Mouse (Mus musculus) urinary bladder, adult 2 months (tissue): ENCODE measurements around the gene Tex44. TPM values are rescaled to one million over a fixed set of nuclear protein-coding genes. Genes with fewer than 3 reads are reported as not detected.
"Not testable (repeated sequence)": the region's sequence is repeated elsewhere in the genome, so short reads cannot be mapped to it uniquely, and the experiment has no call there.

Experiments
- DNase-seq: peaks from one replicate; pipeline ENCODE4 v3.0.0; 2022; ENCODE audit warnings: low spot score
- polyA plus RNA-seq: library from polyadenylated mRNA; depleted of rRNA; stranded (reverse); fragments of >200 nt; gene quantifications from 2 replicates; pipeline ENCODE4 v1.2.3, GENCODE M21; 2012; rRNA removed

Tex44 gene
- polyA plus RNA-seq, 1 experiment: not detected

DNA sequence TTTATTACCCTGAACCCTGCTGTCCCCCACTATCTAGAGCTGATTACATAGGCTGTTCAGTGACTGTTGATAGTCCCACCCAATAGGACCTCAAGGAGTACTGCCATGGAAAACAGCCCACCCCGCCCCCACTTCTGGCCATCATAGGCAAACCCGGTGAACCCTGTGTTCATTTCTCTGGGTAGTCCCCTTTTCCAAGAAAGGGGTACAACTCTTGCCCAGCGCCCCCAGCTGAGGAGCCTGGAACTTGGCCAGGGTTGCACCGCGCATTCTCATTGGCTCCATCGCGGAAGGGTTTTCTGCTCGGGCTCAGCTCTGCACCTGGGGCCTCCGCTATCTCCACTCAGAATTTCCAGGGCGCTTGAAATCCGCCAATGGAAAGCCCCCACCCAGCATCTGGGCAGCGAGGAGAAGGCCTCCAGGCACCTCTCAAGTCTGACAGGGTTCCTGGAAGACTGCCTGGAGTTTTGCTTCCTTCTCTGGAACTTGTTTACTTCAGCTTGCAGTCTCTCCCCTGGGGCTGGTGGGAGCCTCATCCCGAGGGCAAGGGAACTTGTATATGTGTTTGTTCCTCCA is 21.6 kb downstream of the Tex44 start:
- no peak for DNase-seq

DNA sequence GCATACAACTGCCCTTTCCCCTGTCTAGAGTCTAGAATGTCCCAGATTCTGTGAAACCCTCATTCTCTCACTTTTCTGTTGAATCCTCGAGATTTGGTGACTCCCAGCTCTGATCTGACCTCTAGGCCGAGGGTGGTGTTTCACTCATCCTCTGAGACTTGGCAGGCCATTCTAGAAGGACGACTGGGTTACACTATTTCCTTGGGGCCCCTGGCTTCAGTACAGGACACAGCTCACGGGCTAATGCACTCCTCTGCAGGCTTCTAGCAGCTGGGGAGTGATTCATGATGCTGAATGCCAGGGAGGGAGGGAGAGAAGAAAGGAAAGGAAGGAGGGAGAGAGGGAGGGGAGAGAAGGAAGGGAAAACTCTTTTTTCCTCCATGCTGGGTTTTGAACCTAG is 22.1 kb downstream of the Tex44 start:
- no peak for DNase-seq

DNA sequence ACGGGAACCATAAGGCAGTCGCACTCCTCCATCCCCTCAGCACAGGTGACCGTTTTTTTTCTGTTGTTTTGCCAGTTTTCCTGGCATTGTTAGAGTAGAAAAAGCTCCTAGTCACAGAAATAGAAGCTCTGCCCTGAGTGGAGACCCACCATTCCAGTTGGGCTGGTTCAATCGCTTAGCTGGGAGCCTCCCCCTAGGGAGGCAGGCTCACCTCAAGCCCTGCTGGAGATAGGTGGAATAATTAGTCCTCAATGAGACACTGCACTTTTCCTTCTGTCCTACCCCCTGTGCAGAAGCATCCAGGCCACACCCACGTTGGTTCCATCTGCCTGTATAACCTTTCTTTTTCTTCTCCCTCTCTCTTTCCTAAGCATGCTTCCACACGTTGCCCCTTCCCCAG is 23.8 kb downstream of the Tex44 start:
- no peak for DNase-seq

DNA sequence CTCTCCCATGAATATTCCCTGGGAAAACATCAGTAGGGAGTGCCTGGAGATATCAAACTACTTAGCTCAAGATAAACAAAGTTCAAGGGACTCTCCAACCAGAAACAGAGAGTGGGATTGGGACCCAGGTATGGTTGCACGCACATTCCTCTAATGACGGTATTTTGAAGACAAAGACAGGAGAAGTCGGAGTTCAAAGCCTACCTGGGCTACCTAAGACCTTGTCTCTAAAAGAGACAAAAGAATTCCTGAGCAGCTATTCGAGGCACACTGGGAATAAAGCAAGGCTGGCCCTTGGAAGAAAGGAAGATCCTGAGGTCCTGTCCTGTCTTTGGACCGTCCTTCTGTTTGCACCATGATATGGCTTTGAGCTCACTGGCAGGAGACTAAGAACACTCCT is 26.6 kb downstream of the Tex44 start:
- no peak for DNase-seq

DNA sequence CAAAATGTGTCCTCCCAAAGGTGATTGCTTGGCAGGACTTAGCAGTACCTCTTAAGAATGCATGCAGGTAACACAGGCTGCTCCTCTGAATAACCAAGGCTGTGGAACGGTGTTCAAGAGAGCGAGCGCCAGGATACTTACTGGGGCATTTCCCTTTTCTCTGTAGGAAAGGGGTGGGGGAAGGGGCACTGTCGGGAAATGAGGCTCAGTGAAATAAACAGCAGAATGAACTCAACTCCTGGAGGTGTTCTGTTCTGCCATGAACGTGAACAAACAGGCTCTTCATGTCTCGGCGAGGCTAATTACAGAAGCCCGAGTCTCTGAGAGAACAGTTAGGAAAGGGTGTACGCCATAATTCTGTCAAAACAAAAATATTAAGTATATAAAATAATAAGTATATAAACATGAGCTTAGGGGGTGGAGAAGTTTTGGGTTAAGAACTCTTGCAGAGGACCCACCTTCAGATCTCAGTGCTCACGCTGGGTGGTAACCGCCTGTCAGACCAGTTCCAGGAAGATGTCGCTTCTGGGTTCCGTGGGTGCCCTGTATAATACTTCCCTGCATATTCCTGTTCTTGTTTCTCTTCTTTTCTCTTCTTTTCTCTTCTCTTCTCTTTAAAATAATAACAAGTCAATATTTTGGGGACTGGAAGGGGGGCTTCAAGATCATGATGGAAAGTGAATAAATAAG is 30.9 kb downstream of the Tex44 start:
- DNase-seq: no peak

DNA sequence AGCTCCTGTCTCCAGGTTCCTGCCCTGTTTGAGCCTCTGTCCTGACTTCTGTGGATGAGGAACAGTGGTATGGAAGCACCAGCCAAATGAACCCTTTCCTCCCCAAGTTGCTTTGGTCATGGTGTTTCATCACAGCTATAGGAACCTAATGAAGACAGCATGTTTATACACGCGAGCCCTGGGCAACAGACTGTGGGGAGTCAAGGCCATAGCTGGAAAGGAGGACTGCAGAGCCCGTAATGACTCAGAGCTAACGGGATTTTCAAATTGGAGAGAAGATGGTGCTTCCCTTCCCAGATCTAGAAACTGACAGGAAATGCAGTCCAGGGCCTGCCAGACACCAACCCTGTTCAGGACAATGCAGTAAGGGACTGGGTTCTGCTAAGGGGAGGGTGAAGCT is 33.2 kb downstream of the Tex44 start:
- DNase-seq: no peak

DNA sequence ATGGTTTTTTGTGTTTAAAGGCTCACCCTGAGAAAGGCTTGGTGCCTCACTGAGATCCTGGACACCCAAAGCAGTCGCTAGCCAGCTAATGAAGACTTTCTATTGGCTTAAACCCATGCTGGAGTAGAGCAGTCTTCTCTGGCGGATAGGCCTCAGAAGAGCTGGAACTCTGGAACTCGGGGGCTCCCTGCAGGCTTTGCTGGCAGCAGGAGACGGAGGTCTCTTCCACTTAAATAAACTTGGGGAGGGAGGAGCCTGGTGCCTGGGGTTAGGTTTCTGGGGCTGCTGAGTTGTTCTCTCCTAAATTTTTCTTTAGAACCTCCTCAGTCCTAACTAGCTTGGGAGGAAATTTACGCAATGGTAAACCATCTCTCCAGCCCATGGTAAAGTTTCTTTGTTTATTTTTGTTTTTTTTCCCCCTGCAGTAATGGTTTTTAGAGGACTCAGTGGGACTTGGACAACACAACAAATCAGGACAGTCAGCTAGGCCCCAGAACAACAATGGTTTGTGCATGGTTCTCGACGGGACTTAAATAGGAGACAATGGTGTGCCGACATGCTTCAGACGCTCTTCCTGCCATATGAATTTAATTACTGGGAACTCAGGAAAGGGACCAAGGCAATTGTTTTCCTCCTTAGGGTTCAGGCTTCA is 38.2 kb downstream of the Tex44 start:
- no peak for DNase-seq

DNA sequence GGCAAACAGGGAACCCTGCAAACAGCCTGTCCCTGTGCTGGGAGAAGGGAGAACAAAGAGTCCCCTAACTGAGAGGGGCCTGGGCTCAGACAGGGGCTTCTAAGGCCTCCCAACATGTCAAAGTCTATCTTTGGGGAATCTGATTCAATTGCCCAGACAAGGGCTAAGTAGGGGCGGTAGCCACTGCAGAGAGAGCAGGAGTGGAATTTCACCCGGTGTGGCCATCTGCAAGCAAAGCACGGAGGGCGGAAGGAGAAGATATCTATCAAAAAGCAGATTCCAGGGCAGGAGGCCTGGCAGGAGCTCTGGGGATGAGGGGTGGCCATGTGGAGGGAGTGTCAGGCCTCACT is 38.7 kb downstream of the Tex44 start:
- no peak for DNase-seq

DNA sequence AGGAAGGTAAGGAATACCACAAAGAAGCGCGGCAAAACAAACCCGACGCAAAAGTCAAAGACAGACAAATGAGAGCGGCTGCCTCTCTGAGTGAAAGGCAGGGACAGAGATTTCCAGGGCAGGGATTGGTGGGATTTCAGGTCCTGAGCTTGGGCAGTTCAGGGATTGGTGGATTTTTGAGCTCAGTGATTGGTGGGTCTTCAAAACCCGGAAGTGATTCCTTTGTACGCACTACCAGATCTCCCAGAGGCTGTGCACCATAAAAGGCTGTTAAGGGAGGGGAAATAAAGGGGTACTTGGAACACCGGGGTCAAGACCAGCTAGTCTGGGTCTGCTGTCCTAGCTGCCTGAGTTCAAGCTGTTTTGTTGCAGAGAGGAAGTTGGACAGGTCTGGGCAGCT is 41.3 kb downstream of the Tex44 start:
- no peak for DNase-seq

DNA sequence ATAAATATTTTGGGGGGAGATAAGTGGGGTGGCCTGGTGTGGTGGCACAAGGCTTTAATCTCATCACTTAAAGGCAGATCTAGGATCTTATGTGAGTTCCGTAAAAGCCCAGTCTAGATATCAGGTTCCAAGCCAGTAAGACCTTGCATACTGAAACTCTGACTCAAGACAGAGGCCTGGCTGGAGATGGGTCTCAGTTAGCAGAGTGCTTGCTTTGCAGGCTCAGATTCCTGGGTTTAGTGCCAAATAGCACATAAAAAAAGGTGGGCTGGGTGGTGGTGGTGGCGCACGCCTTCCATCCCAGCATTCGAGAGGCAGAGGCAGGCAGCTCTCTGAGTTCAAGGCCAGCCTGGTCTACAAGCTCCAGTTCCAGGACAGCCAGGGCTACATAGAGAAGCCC is 43.7 kb downstream of the Tex44 start:
- DNase-seq: no peak

DNA sequence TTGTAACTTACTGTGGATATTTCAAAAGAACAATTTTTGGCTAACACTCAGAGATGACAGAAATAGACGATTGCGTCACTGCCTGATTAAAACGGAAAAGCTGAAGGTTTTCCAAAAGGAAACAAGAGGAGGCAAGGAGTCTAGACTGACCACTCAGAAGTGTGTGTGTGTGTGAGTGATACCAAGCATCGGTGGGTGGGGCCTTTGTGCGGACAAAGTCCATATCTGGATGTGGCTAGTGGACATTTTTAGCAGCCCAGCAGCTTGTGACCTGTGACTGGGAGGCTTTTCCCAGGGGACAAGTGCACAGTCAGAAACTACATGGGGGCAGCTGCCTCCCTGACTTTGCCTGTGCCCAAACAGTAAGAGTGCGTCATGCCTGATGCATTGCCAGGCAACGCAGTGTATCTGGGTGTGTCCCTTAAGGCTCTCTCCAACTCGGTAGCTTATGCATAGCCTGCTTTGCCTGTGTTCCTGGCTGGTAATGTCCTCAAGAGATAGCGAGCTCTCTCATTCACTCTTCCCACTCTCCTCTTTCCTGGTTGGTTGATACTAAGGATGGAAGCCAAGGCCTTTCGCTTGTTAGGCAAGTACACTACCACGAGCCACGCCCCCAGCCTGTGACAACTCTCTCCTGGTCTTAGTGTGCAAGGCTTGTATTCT is 44.5 kb downstream of the Tex44 start:
- DNase-seq: no peak

DNA sequence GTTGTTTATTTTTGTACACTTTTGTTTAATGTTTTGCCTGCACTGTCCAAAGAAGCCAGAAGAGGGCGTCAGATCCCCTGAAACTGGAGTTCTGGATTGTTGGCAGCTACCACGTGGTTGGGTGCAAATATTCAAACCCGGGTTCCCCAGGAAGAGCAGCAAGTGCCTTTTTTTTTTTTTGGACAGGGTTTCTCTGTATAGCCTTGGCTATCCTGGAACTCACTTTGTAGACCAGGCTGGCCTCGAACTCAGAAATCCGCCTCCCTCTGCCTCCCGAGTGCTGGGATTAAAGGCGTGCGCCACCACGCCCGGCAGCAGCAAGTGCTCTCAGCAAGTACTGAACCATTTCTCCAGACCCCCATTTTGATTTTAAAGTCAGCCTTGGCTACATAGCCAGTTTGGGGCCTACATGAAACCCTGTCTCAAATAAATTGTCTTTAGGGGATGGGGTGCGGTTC is 45.4 kb downstream of the Tex44 start:
- DNase-seq: not testable (repeated sequence)

DNA sequence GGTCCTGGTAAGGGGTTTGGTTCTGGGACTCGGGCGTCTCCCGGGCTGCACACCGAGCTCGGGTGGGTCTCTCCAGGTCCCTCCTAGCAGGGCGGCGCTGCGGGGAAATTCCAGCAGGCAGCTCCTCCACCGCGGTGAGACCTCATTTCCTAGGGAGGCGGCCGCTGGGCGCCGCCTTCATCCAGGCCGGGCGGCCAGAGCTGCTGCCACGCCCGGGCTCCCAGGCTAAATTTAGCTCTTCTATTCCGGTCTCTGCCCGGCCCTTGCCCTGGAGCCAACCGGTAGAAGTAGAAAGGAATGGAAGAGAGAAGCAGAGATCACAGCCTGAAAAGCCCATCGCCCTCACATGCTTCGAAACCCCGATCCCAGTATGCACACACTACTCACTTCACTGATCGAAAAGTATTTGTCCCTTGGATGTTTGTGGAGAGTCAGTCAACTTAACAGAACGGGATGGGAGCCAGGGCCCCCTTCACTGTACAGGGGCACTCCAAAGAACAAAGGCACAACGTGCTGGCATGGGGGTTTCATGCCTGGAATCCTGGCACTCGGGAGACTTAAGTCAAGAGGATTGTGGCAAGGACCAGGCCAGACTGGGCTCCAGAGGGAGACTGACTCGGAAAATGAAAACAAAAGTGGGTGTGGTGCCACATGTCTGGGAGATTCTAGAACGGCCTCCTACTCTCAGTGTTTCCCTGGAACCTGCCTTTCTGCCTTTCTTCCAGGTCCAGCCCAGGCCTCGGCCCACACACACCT is 46.2 kb downstream of the Tex44 start:
- peak; percentile 71 for DNase-seq

DNA sequence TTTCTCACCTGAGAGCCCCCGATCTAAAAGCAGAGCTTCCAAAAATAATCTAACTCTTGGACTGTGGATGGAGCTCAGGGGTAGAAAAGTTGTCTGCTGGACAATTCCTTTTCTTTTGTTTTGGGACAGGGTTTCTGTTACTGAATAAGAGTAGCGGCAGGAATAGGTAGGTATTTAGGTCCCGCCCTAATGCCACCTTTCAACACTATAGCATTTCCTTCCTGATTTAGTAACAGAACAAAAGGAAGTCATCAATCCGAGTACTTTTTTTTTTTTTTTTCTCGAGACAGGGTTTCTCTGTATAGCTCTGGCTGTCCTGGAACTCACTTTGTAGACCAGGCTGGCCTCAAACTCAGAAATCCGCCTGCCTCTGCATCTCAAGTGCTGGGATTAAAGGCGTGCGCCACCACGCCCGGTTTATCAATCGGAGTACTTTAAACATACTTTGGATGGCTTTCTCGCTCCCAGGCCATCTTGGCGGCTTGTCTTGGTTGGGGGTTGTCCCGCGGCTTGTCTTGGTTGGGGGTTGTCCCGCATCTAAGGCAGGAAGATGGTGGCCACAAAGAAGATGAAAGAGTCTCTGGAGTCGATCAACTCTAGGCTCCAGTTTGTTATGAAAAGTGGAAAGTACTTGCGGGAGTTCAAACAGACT is 47.1 kb downstream of the Tex44 start:
- DNase-seq: no peak

Other genes with a start within 250 kb of the Tex44 start
- gene B3gnt7, start 123.5 kb upstream of the Tex44 start, polyA plus RNA-seq: 1.4 and 2.3 TPM in 2 replicates
- 64.7 and 132 TPM in 2 replicates for gene Ncl, start 66.9 kb upstream of the Tex44 start, polyA plus RNA-seq
- 0.21 and 0.43 TPM in 2 replicates for gene Nmur1, start 101 bp upstream of the Tex44 start, polyA plus RNA-seq
- 836 and 1,054 TPM in 2 replicates for gene Ptma, start 100.4 kb downstream of the Tex44 start, polyA plus RNA-seq
- 48.0 and 49.0 TPM in 2 replicates for gene Pde6d, start 156.3 kb downstream of the Tex44 start, polyA plus RNA-seq
- gene Cops7b, start 156.6 kb downstream of the Tex44 start, polyA plus RNA-seq: 22.0 and 34.3 TPM in 2 replicates
- gene Nppc, start 244.2 kb downstream of the Tex44 start, polyA plus RNA-seq: 0.10 and 0.22 TPM in 2 replicates